Comparison of ENCODE assay signal across 12 mouse cellular contexts in the genomic region with DNA sequence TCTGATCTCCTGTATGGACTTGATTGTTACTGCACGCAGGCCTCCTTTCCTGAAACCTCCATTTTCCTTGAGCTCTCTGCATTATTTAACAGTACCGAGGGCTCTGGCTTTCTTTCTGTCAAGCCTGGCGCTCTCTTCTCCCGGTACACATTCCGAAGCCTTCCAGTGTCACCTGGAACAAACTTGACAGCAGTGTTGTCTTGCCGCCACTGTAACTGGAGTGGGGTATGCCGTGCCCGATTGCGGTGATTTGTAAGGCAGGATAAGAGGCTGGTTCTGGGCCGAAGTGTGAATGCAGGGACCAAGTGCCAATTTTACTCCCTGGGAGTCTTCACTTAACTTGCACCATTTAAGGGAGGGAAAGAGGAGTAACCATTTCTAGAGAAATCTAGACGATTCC.
DNase-seq lines count a peak whose midpoint lies in the region; ATAC-seq and TF ChIP-seq lines count a peak whose summit lies in the region.
"Had no signal": no experiment of that assay in that cellular context is flagged by ENCODE, and none has a peak within 500 bp of the region (broad histone marks: within the 10 kb centered on the region; RNA-seq: fewer than 3 reads in every experiment).

No protein-coding gene starts in this region.

- no peak for TF ChIP-seq POLR2A in embryonic fibroblast, embryonic 13.5 days (IDR thresholded peaks at IDR 0.05; ENCODE audit: low read depth, low read length)

- H3K9ac ChIP-seq in intestine, embryonic 15.5 days, result no peak overlapping the region
- no peak overlapping the region for H3K9ac ChIP-seq in intestine, embryonic 16.5 days (ENCODE audit: low read depth, low read length)
- H3K9ac ChIP-seq in lung, postnatal 0 days (replicated peaks; ENCODE audit: low read depth), result no peak overlapping the region
- no peak overlapping the region for H3K9ac ChIP-seq in stomach, embryonic 16.5 days (ENCODE audit: low read length)
- H3K9ac ChIP-seq: midbrain, embryonic 13.5 days had no signal

- 0 out of 2 replicates have a peak overlapping the region, but pooled peaks have one; percentile 17 for H3K27ac ChIP-seq in intestine, embryonic 15.5 days
- no peak overlapping the region for H3K27ac ChIP-seq in intestine, embryonic 16.5 days (ENCODE audit: low read length)
- H3K27ac ChIP-seq in lung, postnatal 0 days (ENCODE audit: low read length), result peak overlapping the region; percentile 9; the same call in 1 of the 2 replicates
- H3K27ac ChIP-seq in embryonic fibroblast, embryonic 13.5 days (ENCODE audit: insufficient read depth, low read length), result peak overlapping the region; percentile 86
- H3K27ac ChIP-seq in stomach, embryonic 16.5 days (ENCODE audit: low read length), result peak overlapping the region; percentile 28; the same call in 1 of the 2 replicates
- H3K27ac ChIP-seq: midbrain, embryonic 13.5 days had no signal

- peaks cover 36% of the 10 kb centered on the region for H3K4me1 ChIP-seq in intestine, embryonic 15.5 days (replicated peaks)
- H3K4me1 ChIP-seq in intestine, embryonic 16.5 days (ENCODE audit: control insufficient read depth, insufficient read depth, low read length), result peaks cover 38% of the 10 kb centered on the region
- peaks cover 20% of the 10 kb centered on the region for H3K4me1 ChIP-seq in lung, postnatal 0 days (ENCODE audit: insufficient read depth, low read depth, low read length)
- peaks cover 24% of the 10 kb centered on the region for H3K4me1 ChIP-seq in embryonic fibroblast, embryonic 13.5 days (ENCODE audit: control insufficient read depth, insufficient read depth, low read length)
- peaks cover 42% of the 10 kb centered on the region for H3K4me1 ChIP-seq in stomach, embryonic 16.5 days (ENCODE audit: control insufficient read depth, insufficient read depth, low read length)

- no peaks in the 10 kb centered on the region for H3K9me3 ChIP-seq in intestine, embryonic 15.5 days
- no peaks in the 10 kb centered on the region for H3K9me3 ChIP-seq in intestine, embryonic 16.5 days (ENCODE audit: control insufficient read depth, low read length)
- no peaks in the 10 kb centered on the region for H3K9me3 ChIP-seq in lung, postnatal 0 days (ENCODE audit: low read length)
- H3K9me3 ChIP-seq in stomach, embryonic 16.5 days (replicated peaks; ENCODE audit: control insufficient read depth, low read length), result peaks cover 7% of the 10 kb centered on the region; the same call in 1 of the 2 replicates

- ATAC-seq in intestine, embryonic 15.5 days, result no peak
- ATAC-seq in intestine, embryonic 16.5 days, result no peak
- no peak for ATAC-seq in lung, postnatal 0 days
- ATAC-seq in stomach, embryonic 16.5 days (ENCODE audit: insufficient read depth, low FRiP score), result no peak
- ATAC-seq: midbrain, embryonic 13.5 days had no signal

- H3K36me3 ChIP-seq in intestine, embryonic 15.5 days, result 0 out of 2 replicates have a peak, but pooled peaks cover 6% of the 10 kb centered on the region
- H3K36me3 ChIP-seq in intestine, embryonic 16.5 days (ENCODE audit: control insufficient read depth, insufficient read depth, low read length), result no peaks in the 10 kb centered on the region; the same call in 1 of the 2 replicates
- no peaks in the 10 kb centered on the region for H3K36me3 ChIP-seq in lung, postnatal 0 days (ENCODE audit: insufficient read depth, low read length)
- H3K36me3 ChIP-seq in stomach, embryonic 16.5 days (ENCODE audit: control insufficient read depth, insufficient read depth, low read length), result peaks cover 5% of the 10 kb centered on the region; the same call in 1 of the 2 replicates
- H3K36me3 ChIP-seq: midbrain, embryonic 13.5 days had no signal

- no peak overlapping the region for H3K4me2 ChIP-seq in intestine, embryonic 15.5 days (replicated peaks)
- no peak overlapping the region for H3K4me2 ChIP-seq in intestine, embryonic 16.5 days (ENCODE audit: low read depth, low read length)
- no peak overlapping the region for H3K4me2 ChIP-seq in lung, postnatal 0 days (replicated peaks; ENCODE audit: low read depth, low read length)
- no peak overlapping the region for H3K4me2 ChIP-seq in stomach, embryonic 16.5 days (ENCODE audit: low read depth, low read length)
- H3K4me2 ChIP-seq: midbrain, embryonic 13.5 days had no signal

- TF ChIP-seq EP300 in lung, postnatal 0 days (IDR thresholded peaks at IDR 0.05), result no peak

- no peak for DNase-seq in lung, postnatal 0 days (ENCODE audit: low spot score)
- no peak for DNase-seq in lung, postnatal 4 days
- DNase-seq in layer of hippocampus, postnatal 10 days (ENCODE audit: low spot score in 2 of 2), result no peak
- DNase-seq: cerebellum, adult 11-12 months; kidney, postnatal 10 days; right cerebral cortex, postnatal 4 days; thymus, postnatal 14 days had no signal

- no peaks in the 10 kb centered on the region for H3K27me3 ChIP-seq in intestine, embryonic 15.5 days (replicated peaks)
- H3K27me3 ChIP-seq in intestine, embryonic 16.5 days (replicated peaks; ENCODE audit: control insufficient read depth, insufficient read depth, low read length), result no peaks in the 10 kb centered on the region
- no peaks in the 10 kb centered on the region for H3K27me3 ChIP-seq in lung, postnatal 0 days (replicated peaks; ENCODE audit: insufficient read depth, low read length)
- no peaks in the 10 kb centered on the region for H3K27me3 ChIP-seq in stomach, embryonic 16.5 days (ENCODE audit: control insufficient read depth, insufficient read depth, low read length)

- WGBS in intestine, embryonic 15.5 days, result 59% methylated on average over 11 of the region's 11 CpGs
- 65% methylated on average over 11 of the region's 11 CpGs for WGBS in intestine, embryonic 16.5 days
- 26% methylated on average over 11 of the region's 11 CpGs for WGBS in lung, postnatal 0 days
- WGBS in stomach, embryonic 16.5 days, result 58% methylated on average over 11 of the region's 11 CpGs

- TF ChIP-seq CTCF in lung, postnatal 0 days (IDR thresholded peaks at IDR 0.05), result no peak
- TF ChIP-seq CTCF in embryonic fibroblast, embryonic 13.5 days (IDR thresholded peaks at IDR 0.05; ENCODE audit: borderline replicate concordance, insufficient read depth, low read length), result no peak

- H3K4me3 ChIP-seq in intestine, embryonic 15.5 days (replicated peaks), result no peak overlapping the region
- no peak overlapping the region for H3K4me3 ChIP-seq in intestine, embryonic 16.5 days (ENCODE audit: low read length)
- H3K4me3 ChIP-seq in lung, postnatal 0 days (ENCODE audit: low read depth, low read length), result no peak overlapping the region
- H3K4me3 ChIP-seq in embryonic fibroblast, embryonic 13.5 days (ENCODE audit: insufficient read depth, low read length), result no peak overlapping the region
- H3K4me3 ChIP-seq in stomach, embryonic 16.5 days (replicated peaks; ENCODE audit: low read length), result no peak overlapping the region
- H3K4me3 ChIP-seq: midbrain, embryonic 13.5 days had no signal
